Mouse (Mus musculus): ENCODE measurements around the gene Ttll4.

The Ttll4 gene

DNA sequence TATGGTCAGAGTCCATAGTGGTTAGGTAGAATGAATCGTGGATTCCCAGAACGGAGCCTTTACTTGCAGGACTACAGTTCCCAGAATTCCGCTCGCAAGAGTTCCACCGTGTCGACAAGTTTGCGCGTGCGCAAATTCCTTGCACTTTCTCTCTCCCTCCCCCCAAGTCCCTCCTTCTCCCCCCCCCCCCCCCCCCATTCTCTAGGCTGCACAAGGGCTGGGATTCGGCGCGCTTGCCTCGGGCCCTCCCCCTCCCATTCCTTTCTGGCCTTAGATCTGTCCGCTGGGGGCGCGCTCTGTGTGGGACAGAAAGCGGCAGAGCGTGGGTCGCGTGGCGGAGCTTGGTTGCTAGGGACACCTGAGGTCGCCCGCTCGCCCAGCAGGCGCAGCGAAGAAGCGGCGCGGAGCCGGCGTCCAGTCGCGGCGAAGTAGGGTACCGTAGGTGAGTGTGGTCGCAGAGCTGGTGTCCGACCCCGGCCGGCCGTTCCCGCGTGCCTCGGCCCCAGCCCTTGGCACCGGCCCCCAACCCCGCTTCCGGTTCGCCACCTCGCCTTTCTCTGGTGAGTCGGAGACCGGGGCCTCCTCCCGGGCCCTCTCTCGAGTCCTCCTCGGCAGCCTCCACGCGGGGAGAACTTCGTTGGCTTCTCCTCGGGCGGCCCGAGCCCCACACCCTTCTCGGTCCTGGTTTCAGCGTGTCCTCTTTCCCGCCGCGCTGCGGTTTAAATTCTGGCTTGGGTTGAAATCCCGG is at the start of gene Ttll4:
TSS of gene Ttll4 (plus strand) at position 298 of the 748 bp plus-strand sequence.
- peak; percentile 91 for DNase-seq (ENCODE audit: low spot score in 2 of 2)

DNA sequence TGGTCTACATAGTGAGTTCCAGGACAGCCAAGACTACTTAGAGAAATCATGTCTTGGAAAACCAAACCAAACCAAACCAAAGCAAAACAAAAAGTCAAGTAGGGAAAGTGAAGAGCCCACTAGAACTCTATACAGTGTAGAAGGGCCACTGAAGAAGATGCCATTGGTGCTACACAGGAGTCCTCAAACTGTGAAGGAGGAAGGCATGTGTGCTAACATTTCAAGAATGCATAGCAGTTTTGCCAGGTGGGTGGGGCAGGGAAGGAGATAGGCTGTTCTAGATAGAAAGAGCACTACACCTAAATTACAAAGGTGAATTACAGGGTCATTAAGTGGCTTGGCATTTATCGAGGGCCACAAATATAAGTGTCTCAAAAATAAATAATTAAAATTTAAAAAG is 37.4 kb upstream of the Ttll4 start:
- DNase-seq (ENCODE audit: low spot score in 2 of 2): no peak

DNA sequence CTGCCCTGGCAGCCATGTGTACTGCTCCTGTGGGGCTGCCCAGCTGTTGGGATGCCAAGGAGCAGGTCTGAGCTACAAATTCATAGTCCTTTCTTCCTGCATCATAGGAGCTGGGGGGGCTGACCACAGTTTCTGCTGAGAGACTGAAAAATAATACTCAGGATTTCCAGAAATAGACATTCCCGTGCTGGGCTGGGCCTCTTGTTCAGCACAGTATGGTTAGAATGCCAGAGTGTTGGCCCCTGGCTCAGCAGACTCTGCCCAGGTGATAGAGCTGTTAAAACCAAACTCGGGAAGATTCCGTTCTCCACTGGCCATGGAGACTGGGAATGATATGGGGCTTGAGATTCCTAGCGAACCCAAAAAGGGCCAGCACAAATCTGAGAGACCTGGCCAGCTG is 35.5 kb upstream of the Ttll4 start:
- DNase-seq (ENCODE audit: low spot score in 2 of 2): no peak

DNA sequence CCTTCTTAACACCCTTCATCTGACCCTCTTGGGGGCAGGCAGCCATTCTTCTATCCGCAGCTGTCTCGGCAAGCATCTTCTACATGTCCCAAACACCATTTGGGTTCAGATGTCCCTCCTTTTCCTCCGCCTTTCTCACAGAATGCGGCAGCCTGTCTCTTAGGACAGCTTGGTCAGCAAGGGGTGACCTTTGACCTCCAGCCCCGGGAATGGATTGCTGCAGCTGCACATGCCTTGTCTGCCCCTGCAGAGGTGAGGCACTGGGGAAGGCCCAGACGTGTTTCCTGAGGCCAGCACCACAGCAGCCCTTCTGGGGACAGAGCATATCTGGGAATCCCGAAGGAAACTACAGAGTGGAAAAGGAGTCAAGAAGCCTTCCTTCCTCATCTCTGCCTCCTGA is 33.5 kb upstream of the Ttll4 start:
- DNase-seq (ENCODE audit: low spot score in 2 of 2): no peak

DNA sequence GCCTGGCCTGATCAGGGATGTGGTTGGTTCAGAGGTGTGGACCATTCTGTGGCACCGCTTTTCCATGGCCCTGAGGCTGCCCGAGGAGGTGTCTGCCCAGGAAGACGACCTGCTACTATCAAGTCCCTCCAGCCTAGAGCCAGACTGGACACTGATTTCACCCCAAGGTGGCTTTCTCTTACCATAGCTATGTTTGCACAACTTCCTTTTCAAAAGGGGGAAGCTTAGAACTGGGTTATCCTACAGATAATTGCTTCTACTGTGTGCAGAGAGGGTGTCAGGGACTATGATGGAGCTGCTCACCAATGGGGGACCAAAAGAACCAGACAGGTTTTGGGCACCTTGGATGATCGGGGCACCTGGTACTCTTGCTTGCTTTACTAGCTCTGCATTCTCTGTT is 28.8 kb upstream of the Ttll4 start:
- DNase-seq (ENCODE audit: low spot score in 2 of 2): no peak

DNA sequence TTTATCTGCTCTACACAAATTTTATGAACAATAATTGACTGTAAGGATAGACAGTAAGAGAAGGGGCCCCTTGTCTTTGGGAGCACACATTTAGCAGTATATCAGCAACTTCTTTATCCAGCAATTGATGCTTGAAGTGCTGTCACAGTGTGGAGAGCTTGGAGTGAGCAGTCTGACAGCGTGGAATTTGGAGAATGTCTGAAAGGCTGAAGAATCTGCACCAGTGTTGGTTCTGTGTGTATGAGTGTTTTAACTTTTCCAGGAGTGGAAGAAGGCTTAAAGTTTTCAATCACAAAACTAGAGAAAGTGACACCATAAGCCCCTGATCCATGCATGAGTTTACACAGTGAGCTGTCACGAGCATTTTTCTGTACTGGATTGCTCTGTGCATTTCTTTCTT is 18.0 kb upstream of the Ttll4 start:
- no peak for DNase-seq (ENCODE audit: low spot score in 2 of 2)

DNA sequence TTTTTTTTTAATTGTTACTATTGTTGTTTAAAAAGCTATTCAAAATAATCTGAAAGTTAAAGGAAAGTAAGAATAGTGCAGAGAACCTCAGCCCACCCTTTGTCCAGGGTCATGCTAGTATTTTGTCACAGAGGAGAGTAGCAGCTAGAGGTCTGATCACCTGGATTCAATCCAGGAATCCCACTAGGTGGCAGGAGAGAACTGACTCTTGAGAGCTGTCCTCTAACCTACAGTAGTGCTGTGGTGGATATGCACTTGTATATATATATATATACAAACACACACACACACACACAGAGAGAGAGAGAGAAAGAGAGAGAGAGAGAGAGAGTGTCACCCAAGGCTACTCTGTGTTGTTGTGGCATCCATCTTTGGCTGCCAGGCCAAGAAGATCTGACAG is 17.6 kb upstream of the Ttll4 start:
- DNase-seq (ENCODE audit: low spot score in 2 of 2): peak in 1 of 2 experiments; percentile 27

DNA sequence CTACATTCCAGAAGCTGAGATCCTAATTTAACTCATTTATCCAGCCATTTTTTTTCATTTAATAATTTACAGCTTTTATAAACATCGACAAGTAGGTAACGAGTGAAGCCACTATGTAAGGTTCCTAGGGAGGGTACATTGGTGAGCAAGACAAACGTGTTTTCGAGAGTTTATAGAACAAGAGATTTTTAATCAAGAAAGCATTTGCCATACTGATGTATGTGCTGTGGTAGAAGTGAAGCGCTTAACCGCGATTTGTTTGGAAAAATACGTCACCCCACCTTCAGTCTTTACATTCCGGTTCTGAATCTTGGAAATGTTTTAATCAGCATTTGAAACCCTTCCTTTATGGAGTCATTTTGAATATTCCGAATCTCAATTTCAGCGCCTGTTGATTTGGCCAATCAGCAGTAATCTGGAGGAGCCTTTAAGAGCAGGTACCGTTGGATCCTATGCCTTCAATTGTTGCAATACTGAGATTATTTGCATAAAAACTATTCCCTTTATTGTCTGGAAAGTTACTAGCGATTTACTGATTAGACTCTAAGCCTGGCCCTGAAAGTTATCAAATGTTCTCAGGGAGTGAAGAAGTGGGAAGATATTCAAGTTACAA is 814 bp downstream of the Ttll4 start:
- DNase-seq (ENCODE audit: low spot score in 2 of 2): no peak

DNA sequence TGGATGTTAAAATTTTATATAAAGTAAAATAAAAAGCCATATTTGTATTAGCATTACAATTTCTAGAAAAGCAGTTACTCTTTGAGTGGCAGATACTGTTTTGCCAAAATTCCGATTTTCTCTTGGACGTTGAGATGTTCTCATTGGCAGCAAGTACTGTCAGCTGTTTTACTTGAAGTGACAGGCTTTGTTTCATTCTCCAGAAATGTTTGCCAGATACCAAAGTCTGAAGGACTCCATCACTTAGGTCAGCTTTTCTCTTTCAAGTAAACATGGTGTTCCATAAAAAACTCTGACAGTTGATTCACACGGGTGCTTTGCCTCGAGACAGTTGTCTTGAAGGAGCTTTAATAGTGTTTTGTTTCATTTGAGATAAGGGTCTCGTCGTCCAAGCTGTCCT is 3.6 kb downstream of the Ttll4 start:
- DNase-seq (ENCODE audit: low spot score in 2 of 2): no peak

DNA sequence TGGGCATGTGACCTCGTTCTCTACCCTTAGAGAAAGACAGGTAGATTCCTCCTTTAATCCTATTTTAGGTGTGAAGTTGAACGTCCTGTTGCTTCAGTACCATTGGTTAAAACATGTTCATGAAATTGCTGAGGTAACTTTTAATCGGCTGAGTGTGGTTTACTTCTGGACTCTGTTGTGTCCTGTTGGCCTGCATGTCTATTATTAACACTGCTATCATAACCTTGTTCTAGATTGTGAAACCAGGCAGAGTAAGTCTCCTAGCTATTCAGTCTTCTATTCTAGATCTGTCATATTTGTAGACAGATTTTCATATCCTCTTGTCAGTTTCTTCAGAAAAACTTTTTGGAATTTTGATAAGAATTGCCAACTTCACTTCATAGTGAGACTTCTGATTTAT is 6.8 kb downstream of the Ttll4 start:
- no peak for DNase-seq (ENCODE audit: low spot score in 2 of 2)

DNA sequence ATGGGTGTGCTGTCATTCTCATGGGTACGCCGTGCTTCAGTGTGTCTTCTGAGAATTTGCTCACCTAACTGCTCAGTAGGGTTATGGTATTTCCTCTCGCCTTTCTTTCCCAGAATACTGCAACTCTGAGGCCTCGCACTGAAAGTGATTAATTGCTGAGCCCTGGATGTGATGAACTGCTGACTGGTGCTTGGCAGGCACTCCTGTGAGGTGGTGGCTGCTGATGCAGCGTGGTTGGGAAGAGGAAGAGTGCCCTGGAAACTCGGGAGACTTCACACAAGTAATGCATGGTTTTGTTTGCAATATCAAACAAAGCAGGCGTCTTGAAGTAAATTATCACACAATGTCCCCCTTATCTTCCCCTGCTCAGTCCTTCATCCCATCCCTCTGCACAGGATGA is 11.2 kb downstream of the Ttll4 start:
- DNase-seq (ENCODE audit: low spot score in 2 of 2): no peak

DNA sequence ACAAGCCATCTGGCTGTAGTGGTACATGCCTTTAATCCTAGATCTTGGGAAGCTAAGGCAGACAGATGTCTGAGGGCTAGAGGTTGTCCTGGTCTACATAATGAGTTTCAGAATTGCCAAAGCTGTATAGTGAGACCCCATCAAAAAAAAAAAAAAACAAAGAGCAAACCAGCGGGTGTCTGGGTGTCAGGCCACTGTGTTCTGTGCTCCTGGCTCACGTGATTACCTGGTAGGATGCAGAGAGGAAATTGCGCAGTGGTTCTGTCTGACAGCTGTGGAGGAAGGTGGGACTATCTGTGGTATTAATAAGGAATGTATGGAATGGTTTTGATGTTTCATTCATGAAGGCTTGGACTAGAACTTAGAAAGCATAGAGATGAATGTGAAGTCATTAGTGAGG is 15.3 kb downstream of the Ttll4 start:
- no peak for DNase-seq (ENCODE audit: low spot score in 2 of 2)

DNA sequence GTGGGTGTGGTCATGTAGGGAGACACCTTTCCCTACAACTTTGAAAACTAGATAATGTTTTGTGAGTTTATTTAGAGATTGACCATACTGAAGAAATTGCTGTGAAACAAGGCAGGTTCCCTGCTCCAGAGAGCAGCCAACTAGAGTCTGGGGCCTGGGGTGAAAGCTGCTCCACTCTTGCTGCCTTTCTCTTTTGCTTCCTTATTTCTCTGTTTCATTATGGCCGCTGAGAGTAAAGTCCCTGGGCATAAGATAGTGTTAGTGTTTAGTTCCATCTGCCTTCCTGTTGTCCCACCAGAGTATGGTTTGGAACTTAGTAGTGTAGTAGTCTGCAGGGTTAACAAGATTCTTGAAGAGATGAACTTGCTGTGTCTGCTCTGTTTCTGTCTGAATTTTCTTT is 16.3 kb downstream of the Ttll4 start:
- no peak for DNase-seq (ENCODE audit: low spot score in 2 of 2)

DNA sequence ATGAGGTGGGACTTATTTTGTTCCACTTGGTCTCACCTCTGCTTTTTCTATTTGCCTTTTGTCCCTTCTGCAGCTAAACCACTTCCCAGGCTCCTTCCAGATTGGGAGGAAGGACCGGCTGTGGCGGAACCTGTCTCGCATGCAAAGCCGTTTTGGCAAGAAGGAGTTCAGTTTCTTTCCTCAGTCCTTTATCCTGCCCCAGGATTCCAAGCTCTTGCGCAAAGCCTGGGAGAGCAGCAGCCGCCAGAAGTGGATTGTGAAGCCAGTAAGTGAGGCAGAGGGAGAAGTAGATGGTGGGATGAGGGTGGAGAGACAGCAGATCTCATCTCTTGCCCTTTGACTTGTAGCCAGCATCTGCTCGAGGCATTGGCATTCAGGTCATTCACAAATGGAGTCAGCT is 25.6 kb downstream of the Ttll4 start:
- DNase-seq (ENCODE audit: low spot score in 2 of 2): no peak

DNA sequence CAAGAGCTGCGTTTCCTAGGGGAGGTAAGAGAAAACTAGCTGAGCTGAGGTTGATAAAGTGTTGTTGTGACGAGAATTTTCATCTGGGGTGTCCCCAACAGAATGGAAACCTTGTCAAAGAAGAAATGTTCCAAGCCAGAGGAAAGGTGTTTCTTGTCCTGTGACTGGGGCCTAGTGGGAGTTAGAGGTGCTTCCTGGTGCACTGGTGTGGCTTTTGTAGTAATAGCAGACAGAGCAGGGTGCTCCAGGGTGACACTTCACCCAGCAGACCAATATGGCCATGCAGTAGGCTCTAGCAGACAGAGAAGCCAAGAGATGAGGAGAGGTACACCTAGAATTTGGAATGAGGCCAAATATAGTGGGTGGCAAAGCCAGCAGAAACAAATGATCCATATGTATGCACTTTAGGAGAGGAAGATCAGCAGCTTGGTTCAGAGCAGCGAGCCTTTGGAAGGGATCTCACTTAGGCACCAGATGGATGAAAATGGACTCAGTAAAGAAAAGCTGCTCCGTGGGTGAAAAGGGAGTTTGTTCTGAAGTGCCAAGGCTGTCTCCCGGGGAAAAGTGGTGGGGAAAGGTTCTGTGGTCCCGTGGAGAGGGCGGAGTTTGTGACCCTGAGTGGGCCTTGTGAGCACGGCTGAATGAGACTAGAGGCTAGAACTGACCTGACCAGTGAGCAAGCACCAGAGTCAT is 32.5 kb downstream of the Ttll4 start:
- no peak for DNase-seq (ENCODE audit: low spot score in 2 of 2)

DNA sequence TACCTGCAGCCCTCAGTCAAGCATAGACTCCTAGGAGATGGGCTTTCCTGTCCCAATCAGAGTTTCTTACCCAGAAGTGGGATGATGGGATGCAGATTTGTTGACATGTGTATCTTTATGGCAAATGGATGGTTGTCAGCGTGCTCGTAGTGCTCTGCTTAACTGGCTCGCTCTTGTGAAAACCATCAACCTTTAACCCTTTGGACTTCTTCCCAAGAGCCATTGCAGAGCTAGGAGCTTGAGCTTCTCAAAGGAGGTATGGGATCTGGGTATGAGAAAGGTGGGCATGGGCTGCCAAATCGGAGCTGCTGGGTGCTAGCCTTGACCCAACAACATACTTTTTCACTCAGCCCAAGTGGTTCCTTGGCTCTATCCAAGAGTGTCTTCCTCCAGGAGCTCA is 34.3 kb downstream of the Ttll4 start:
- DNase-seq (ENCODE audit: low spot score in 2 of 2): no peak

DNA sequence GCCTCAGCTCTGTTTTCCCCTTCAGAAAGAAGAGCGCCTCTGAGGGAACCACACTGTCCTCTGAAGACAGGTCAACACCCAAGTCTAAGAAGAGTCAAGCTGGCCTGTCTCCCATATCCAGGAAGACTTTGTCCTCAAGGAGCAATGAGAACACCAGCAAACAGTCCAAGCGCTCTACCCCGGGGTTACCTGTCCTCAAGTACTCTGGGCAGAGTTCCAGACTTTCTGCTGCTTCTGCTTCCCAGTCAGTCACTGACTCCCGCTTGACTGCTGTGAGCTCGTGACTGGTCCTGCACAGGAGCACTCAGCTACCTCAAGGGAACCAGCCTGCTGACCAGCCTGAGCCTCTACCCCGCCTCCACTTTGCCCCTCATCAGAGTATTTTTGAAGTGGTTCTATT is 35.9 kb downstream of the Ttll4 start:
- no peak for DNase-seq (ENCODE audit: low spot score in 2 of 2)

DNA sequence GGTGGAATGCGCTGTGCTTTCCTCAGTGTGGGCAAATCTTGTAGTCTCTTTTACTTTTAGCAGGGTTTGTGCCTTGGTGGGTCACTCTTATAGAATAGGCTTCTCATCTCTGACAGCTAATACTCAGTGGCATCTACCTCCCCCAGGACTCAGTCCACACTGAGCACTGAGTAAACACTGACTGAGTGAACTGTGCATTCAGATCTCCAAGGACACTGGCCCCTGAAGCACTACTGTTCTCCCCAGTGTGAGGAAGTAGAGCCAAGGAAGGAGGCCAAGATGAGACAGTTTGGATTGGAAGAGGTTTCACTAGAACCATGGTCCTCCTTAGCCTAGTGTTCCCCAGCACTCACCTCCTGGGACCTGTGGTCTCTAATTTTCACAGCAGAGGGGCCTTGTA is 36.8 kb downstream of the Ttll4 start:
- no peak for DNase-seq (ENCODE audit: low spot score in 2 of 2)

DNA sequence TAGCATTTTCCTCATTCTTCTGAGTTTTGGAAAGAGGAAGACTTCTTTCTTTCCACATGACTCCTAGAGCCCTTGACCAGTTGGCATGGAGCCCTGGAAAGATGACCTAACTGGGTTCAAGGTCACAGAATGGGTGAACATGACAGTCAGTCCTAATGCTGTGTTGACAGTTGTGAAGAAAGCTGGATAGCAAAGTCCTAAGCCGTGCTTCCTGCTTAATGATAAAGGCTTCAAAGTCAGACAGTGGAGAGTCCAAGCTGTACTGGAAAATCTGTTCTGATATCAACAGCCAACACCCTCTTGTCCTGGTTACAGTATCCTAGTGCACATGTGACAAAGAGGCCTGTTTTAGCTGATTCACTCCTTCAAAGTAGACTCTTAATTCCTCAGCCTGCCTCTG is 37.2 kb downstream of the Ttll4 start:
- no peak for DNase-seq (ENCODE audit: low spot score in 2 of 2)

DNA sequence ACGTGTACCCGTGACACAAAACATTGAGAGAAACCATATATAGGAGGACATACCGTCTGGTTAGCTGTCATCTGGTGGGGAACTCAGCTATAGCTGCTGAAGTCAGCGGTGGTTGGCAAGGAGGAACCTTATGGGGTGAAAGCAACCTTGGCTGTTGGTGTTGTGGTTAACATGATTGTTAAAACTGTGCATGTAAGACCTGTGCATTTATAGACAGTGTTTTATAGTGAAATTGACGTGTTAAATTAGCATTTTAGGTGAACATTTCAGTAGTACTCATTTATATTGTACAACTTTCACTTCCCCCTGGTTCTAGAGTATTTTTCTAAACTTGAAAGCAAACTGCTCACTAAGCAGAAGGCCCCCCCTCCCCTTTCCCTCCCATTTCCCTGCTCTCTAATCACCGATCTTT is 40.6 kb downstream of the Ttll4 start:
- DNase-seq (ENCODE audit: low spot score in 2 of 2): no peak

DNA sequence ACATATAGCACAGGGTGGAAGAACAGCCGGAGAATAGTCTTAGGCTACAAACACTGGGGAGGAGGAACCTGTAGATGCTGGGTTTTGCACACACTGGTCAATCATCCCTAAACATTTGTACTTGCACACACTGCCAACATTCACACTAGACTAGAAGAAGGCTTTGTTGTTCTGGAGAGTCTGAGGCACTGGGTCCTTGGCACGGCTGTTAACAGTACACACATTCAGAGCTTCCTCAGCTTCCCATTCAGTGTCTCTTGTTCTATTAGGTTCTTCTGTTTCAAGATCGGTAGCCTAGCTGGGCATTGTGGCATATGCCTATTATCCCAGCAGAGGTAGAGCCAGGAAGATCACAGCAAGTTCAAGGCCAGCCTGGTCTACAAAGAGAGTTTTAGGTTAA is 42.6 kb downstream of the Ttll4 start:
- no peak for DNase-seq (ENCODE audit: low spot score in 2 of 2)

DNA sequence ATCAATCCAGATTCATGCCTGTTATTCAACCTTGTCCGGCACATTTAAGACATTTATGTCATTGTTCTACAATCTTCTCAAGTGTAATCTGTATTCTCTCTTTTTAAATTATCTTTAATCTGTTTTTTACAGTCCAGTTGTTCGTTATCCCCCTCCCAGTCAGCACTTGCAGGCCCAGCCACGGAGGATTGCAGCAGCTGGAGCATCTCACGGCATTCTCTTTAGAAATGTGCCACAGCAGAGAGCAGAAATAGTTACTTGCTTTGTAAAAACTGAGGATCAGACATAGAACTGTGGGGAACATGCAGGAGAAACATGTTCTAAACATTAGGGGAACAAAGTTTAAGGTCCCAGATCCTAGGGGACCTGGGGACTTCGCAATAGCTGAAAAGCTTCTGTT is 43.5 kb downstream of the Ttll4 start:
- DNase-seq (ENCODE audit: low spot score in 2 of 2): no peak

DNA sequence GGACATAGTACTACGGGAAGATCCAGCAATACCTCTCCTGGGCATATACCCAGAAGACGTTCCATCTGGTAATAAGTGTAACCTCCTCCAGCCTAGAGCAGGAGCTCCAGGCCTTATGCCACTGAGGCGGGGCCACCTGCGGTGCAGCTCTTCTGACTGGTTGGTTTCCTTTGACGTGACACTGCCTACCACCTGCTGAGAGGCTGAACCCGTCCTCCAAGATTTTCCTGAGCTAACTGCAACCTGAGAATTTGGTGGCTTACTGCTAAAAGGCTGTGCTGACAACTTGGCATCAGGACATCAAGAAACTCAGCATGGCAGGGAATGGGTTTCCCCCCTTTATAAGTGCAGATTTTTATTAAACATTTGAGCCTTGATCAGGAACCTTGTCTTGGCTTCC is 48.0 kb downstream of the Ttll4 start:
- DNase-seq (ENCODE audit: low spot score in 2 of 2): no peak

All from thymus, postnatal 10 days (tissue).